Mouse (Mus musculus) lung, adult 18-20 months (tissue): ENCODE results near the gene Olfr548-ps1.
"Not testable (repeated sequence)": the region's sequence is repeated elsewhere in the genome, so short reads cannot be mapped to it uniquely, and the experiment has no call there.

ENCODE experiments used
- DNase-seq, 2 experiments: peaks; one replicate each; pipeline ENCODE4 v3.0.0; 2022; ENCODE audit warnings: mixed read lengths in 2 of 2

The Olfr548-ps1 gene

DNA sequence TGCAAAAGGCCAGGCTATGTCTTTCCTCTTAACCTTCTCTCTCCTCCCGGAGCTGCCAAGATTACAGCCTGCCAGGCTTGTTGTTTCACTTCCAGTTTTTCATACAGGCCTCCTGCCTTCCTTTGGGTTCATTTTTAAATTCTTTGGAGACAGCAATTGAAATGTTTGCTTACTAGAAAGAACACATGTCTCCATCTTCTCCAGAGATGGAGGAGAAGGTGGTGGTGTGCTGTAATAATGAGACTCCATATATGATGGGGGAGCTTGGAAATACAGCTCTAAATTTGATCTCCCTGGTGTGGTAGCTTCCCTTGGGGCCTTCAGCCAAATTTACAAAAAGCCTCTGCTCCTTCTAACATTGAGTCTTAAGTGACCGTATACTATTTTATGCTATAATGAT is at the start of gene Olfr548-ps1:
Gene Olfr548-ps1 (plus strand): TSS at position 301 of the 400 bp plus-strand sequence.
- no peak for DNase-seq

GRCm38 (mm10) chr7:102494416-102494815 is 46.3 kb upstream of the Olfr548-ps1 start:
- not testable (repeated sequence) for DNase-seq

DNA sequence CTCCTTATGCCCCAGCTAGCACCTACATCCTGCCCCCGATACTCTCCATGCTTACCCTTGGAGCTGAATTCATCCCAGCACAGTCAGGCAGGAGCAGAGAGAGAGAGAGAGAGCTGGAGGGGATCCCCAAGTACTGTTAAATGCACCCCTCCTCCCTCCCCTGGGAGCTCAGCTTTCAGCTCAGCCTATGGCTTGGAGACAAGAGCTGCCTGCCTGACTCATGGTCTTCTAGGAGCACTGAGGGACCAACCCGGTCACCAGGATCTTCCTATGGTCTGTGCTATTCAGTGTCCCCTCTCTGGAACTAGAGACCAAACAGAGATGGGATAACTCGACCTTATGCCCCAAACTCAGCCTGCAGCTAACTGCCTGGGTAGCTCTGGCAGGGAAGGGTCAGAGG is 41.2 kb upstream of the Olfr548-ps1 start, which contains the start of gene Olfr545:
Gene Olfr545 (minus strand): TSS at position 101 of the 400 bp plus-strand sequence.
- DNase-seq: no peak

GRCm38 (mm10) chr7:102501986-102502385 is 38.7 kb upstream of the Olfr548-ps1 start:
- no peak for DNase-seq

DNA sequence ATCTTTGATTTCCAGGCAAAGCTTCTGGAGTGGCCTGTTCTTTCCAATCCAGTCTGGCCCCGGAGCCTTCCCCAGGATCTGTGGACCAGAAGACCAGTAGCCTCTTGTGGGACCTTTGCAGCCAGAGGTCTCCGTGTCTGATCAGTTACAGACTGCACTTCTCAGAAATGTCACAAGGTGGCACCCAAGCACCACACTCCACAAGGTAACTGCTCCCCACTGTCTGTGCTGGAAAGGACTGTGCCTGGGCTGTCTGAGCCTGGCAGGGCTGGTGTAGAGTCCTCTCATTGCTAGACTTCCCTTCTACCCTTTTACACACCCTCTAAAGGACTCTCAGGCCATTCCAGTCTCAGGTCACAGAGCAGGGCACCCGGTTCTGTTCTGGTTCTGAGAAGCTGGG is 33.8 kb upstream of the Olfr548-ps1 start:
- peak; percentile 59 to 71 for DNase-seq

DNA sequence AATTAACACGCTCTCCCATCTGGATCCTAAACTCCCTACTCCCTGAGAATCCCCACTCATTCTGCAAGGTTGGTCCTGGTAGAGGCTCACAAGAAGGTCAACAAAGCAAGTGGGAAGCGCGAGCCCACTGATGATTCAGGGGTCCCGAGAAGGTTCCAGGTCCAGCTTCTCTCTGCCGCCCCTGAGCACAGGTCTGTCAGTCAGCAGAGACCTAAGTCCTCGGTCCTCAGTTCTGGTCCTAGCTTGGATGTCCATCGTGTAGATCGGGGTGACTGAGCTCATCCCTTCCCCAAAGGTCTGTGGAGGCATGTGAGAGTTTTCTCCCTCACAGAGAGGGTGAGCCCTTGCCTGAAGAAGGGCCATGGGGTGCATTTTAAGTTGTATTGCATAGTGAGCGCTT is 32.6 kb upstream of the Olfr548-ps1 start:
- DNase-seq: no peak

DNA sequence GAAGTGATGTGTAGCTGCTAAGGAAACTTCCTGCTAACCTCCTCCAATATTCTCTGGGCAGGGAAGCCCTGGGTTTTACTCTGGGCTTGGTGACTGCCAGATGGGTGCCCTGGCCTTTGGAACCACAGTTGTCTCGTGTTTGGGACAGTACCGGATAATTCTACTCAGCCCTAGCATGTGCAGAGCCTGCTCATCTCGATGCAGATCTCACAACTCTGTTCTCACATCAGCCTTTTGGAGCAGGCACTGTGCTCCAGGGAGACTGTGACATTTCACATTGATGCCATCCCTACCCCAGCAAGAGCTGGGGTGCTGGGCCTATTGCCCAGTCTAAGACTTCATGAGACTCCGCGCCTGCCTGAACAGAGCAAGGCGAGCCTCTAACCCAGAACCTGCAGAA is 32.0 kb upstream of the Olfr548-ps1 start:
- no peak for DNase-seq

DNA sequence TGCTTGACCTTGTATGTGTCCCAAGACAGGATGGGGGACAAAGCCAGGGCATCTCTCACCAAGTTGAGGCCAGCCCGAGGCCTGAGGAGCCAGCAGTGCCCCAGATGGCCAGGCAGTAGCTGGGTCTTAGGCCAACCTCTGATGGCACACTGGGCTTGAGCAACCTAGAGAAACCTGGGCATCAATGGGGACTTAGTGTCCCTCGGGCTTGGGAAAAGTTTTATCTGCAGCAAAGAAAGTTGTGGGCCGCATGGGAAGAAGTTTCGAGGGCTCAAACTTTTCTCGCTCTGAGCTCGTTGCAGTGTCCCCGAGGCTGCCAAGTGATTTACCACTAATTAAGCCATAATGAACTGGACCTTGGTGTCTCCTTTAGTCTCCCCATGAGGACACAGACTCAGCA is 31.0 kb upstream of the Olfr548-ps1 start:
- no peak for DNase-seq

DNA sequence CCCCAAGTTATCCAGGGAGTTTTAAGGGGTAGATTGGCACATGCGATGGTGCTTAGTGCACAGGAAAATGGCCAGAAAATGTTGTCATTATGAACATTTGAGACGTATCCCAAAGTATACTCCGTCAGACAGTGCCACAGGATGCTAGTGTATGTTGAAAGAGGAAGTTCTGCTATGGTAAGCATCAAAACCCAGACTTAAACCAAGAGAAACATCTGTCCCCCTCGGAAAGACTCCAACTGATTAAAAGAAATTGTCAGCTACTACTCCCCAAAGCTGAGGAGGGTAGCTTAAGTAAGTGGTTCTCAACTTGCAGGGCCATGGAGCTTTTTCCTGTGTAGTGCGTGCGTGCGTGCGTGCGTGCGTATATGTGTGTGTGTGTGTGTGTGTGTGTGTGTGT is 28.8 kb upstream of the Olfr548-ps1 start:
- no peak for DNase-seq

DNA sequence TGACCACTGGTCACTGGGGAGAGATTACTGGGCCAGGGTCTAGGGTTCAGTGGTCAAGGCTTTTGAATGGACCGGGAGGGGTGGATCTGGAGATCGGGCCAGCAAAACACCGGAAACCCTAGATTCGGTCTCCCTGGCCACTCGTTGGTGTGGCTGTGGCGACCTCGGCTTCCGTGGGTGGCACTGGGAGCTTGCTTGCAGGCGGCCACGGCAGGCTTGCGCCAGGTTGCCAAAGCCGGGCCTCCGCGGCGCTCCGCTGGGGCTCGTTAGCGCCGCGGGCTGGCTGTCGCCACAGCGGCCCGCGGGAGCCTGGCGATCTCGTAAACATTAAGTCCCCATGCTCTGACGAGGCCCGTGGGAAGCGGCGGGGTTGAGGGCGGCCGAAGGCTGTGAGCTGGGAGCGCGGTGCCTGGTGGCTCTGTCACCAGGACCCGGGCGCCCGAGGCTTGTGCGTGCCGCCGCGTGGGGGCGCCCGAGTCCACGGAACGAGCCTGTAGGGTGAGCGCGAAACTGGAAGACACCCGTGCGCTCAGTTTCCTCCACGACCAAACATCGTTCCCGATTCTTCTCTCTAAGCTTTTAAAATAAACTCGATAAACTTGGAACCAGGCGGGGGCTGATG is 27.8 kb upstream of the Olfr548-ps1 start:
- peak; percentile 73 to 74 for DNase-seq

DNA sequence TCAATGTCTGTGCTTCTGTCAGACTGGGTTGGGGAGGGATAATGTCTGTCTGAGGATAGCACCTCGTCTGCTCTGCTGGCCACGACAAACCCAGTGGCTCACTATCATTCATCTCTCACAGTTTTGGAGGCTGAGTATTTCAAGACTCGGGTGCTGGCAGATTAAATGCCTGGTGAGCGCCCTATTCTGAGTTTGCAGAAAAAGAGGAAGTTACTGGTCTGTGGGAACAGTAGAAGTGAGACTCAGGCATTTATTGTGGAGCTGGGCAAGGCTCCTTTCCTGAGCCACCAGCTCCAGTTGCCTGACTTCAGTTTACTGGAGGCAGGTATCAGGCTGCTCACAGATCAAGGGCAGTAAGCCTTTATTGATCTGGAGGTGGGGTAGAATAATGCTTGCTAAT is 26.6 kb upstream of the Olfr548-ps1 start:
- DNase-seq: no peak

- peak; percentile 9 to 11 for DNase-seq
Measured at GRCm38 (mm10) chr7:102516261-102517050, 24.2 kb upstream of the Olfr548-ps1 start.

GRCm38 (mm10) chr7:102517051-102517335 is 23.7 kb upstream of the Olfr548-ps1 start:
- DNase-seq: no peak

DNA sequence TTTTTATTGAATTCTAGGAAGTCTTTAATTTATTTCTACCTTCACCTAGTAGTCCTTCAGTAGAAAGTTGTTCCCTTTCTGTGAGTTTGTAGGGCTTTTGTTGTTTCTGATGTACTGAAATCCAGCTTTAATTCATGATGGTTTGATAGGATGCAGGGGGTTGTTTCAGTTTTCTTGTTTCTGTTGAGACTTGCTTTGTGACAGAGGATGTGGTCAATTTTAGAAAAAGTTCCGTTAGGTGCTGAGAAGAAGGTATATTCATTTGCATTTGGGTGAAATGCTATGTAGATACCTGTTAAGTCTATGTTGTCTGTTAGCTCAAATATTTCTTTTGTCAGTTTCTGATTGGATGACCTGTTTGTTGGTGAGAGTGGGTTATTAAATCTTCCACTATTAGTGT is 11.6 kb upstream of the Olfr548-ps1 start:
- DNase-seq: no peak

GRCm38 (mm10) chr7:102534449-102534848 is 6.2 kb upstream of the Olfr548-ps1 start, which contains the start of gene Olfr547:
Olfr547 (plus strand) TSS chr7:102534749.
- no peak for DNase-seq

DNA sequence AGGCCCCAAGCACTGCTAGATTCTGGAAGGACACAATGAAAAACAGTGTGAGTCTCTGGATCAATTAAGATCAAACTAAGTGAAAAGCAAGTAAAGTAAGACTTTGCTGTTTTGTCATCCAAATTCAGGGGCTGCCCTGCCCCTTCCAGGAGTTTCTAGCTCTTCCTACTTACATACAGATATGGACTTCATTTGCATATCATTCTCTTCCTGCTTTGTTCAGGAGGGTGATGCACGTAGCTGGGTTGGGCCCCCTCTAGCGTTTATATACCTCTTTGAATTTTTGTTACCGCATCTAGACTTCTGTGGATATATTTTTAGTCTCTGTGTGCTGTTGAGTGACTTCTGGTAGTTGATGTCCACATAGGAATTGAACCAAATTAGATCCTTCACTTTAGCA is 555 bp downstream of the Olfr548-ps1 start:
- DNase-seq: no peak

DNA sequence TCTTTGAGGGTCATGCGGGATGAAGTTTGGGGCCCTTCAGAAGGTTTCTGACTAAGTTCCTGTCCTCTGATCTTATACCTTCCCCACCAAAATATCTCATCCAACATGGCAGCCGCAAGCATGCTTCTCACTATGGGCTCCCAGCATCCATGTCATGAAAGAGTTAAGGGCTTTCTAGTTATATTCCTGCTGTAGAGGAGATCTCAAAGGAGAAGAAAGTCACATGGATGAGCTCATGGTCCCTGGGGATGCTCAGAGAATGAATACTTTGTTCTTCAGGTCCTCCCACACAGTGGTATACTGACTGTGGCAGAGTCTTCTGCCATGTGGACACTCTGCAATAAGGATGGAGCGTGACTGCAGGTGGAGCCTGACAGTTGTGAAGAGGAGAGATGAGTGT is 8.9 kb downstream of the Olfr548-ps1 start, which contains the start of gene Olfr549:
Gene Olfr549 (plus strand): TSS at position 301 of the 400 bp plus-strand sequence.
- DNase-seq: no peak

- DNase-seq: no peak
Measured at GRCm38 (mm10) chr7:102553279-102553678, 12.6 kb downstream of the Olfr548-ps1 start.

DNA sequence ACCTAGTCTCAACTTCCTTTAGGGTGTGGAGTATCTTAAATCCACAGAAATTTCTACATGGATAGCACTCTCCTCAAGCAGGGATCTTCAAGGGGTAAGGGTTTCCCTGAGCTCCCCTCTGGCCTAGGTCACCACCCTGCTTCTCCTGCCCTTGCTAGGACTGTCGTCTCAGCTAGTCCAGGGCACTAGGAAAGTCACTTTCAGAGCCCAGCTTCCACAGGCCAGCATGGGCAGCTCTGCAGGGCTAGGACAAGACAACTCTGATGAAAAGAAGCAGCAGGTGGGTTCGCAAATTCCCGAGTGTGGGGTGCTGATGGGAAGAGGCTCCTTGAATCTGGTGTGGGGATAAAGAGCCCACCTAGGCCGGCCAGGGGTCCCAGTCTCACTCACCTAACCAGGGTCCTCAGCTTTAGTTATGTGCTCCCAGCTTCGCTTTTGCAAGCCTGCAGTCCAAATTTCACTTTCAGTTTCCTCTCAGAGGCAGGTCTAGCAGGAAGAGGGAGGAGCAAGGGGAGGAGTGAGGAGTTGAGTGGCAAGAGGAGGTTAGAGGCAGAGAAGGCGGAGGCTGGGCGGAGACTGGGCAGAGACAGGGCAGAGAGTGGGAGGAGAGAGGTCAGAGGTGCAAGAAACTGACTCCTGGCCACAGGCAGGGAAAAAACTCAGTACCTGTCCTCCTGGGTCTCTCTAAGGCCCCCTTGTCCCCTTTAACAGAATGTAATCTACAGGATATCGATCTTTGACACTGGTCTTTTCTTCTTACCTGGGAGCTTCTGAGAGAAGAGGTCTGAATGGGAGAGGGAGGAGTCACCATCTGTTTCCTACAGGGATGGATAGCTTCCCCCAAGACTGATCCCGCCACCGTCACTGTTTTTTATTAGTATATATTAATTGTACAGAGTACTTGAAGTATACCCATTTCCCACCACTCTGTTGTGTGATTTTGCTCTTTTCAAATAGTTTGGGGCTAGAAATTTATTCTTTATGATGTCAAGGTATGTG is 24.6 kb downstream of the Olfr548-ps1 start, which contains the start of gene Trim21:
Gene Trim21 (minus strand): TSS at position 488 of the 999 bp plus-strand sequence.
- DNase-seq: peak; percentile 96 to 97

DNA sequence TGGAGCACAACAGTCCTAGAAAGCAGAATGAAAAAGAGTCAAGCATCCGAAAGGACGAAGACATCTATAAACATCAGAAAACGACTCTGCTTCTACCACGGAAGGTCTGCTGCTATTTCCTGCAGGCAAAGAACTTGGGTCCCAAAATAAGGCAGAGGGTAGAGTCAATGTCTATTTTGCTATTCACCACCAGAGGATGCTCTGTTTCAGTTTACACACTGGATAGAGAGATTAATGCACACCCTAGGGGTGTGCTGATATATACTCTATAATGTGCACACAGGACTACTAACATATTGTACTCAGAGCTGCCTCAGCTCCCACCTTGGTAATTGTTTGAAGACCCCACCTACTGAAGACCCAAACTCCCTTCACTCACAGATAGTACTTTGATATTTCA is 25.5 kb downstream of the Olfr548-ps1 start:
- DNase-seq: no peak

- DNase-seq: no peak
Measured at GRCm38 (mm10) chr7:102571142-102571541, 30.4 kb downstream of the Olfr548-ps1 start, which contains the start of gene Olfr550. Olfr550 (plus strand) TSS chr7:102571442.

- DNase-seq: no peak
Measured at GRCm38 (mm10) chr7:102573174-102573830, 32.6 kb downstream of the Olfr548-ps1 start.
